ENCODE assay signal across 14 mouse cellular contexts in the genomic region with DNA sequence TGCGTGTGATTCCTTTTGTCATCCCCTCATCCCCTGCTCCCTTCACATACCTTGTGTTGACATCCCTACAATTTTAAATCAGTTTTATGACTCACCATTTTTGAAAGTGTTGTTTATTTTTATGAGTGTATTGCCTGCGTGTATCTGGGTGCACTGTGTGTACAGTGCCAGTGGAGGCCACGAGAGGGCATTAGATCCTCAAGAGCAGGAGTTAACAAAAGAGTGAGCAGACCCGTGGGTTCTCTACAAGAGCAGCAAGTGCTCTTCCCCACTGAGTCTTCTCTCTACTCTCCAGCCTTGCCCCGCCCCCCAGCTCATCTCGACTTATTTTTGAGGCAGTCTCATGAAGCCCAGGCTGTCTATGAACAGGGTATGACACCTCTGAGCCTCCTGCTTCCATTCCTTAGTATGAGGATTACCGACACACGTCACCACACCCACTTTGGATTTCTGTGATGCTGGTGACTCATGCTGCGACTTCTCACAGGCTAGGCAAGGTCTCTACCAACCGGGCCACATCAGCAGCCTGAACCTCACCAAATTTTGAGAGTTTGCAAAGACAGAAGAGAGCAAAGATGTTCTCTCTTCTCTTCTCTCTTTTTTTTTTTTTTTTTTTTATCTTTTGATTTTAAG.
DNase-seq lines count a peak whose midpoint lies in the region; ATAC-seq and TF ChIP-seq lines count a peak whose summit lies in the region.
"Had no signal": no experiment of that assay in that cellular context is flagged by ENCODE, and none has a peak within 500 bp of the region (broad histone marks: within the 10 kb centered on the region; RNA-seq: fewer than 3 reads in every experiment).

No protein-coding gene starts in this region.

- H3K27ac ChIP-seq in heart, postnatal 0 days (ENCODE audit: low read depth), result no peak overlapping the region
- no peak overlapping the region for H3K27ac ChIP-seq in heart, embryonic 11.5 days (ENCODE audit: low read depth, low read length)
- H3K27ac ChIP-seq: liver, embryonic 13.5 days; neural tube, embryonic 13.5 days had no signal

- H3K36me3 ChIP-seq in heart, postnatal 0 days (replicated peaks; ENCODE audit: control insufficient read depth, insufficient read depth, low read length), result peaks cover 49% of the 10 kb centered on the region
- H3K36me3 ChIP-seq in heart, embryonic 11.5 days (ENCODE audit: control insufficient read depth, insufficient read depth, low read length), result peaks cover 16% of the 10 kb centered on the region
- no peaks in the 10 kb centered on the region for H3K36me3 ChIP-seq in G1E (replicated peaks)
- H3K36me3 ChIP-seq: liver, embryonic 13.5 days had no signal

- H3K9ac ChIP-seq in heart, postnatal 0 days (replicated peaks; ENCODE audit: low read depth, low read length), result no peak overlapping the region
- no peak overlapping the region for H3K9ac ChIP-seq in heart, embryonic 11.5 days (ENCODE audit: low read depth, low read length)
- H3K9ac ChIP-seq: liver, embryonic 13.5 days; neural tube, embryonic 13.5 days had no signal

- DNase-seq in heart, postnatal 0 days (ENCODE audit: low spot score), result no peak
- peak; percentile 37 for DNase-seq in lung, postnatal 36 days
- DNase-seq in lung, postnatal 10 days, result no peak
- DNase-seq in G1E (ENCODE audit: low spot score), result no peak
- peak; percentile 4 for DNase-seq in telencephalon, adult 2 months (ENCODE audit: low read depth, low spot score)
- DNase-seq in embryo, embryonic 11 days, result no peak
- DNase-seq in heart, adult 8-10 months (ENCODE audit: low spot score), result no peak
- DNase-seq: cerebellum, adult 9-10 months; liver, embryonic 13.5 days; retina, postnatal 1 day had no signal

- TF ChIP-seq CTCF in heart, postnatal 0 days (IDR thresholded peaks at IDR 0.05; ENCODE audit: low read depth), result 0 out of 2 replicates have a peak, but pooled peaks have one; percentile 8
- TF ChIP-seq CTCF in G1E (IDR thresholded peaks at IDR 0.05; ENCODE audit: low read depth, low read length), result peak; percentile 26; the same call in 1 of the 2 replicates

- H3K27me3 ChIP-seq in heart, postnatal 0 days (ENCODE audit: control insufficient read depth, insufficient read depth, low read length), result no peaks in the 10 kb centered on the region
- H3K27me3 ChIP-seq in heart, embryonic 11.5 days (ENCODE audit: control insufficient read depth, insufficient read depth, low read length), result no peaks in the 10 kb centered on the region
- H3K27me3 ChIP-seq in G1E (ENCODE audit: insufficient read depth, low read length), result peaks cover 13% of the 10 kb centered on the region
- H3K27me3 ChIP-seq: liver, embryonic 13.5 days; neural tube, embryonic 13.5 days had no signal

- WGBS in heart, postnatal 0 days, result 76% methylated on average over 10 of the region's 10 CpGs
- 78% methylated on average over 10 of the region's 10 CpGs for WGBS in heart, embryonic 11.5 days (ENCODE audit: insufficient replicate concordance)

- ATAC-seq in heart, postnatal 0 days (ENCODE audit: insufficient read depth, low read depth), result no peak
- ATAC-seq in heart, embryonic 11.5 days (replicated peaks; ENCODE audit: insufficient number of reproducible peaks, low FRiP score, low TSS enrichment), result no peak
- ATAC-seq in G1E (ENCODE audit: extremely low read depth, insufficient number of reproducible peaks, low FRiP score, poor library complexity, severe bottlenecking), result no peak
- ATAC-seq: forebrain, embryonic 16.5 days; midbrain, embryonic 16.5 days had no signal

- H3K9me3 ChIP-seq in heart, postnatal 0 days (replicated peaks; ENCODE audit: control insufficient read depth, low read length), result no peaks in the 10 kb centered on the region
- no peaks in the 10 kb centered on the region for H3K9me3 ChIP-seq in heart, embryonic 11.5 days (replicated peaks; ENCODE audit: control insufficient read depth, low read length)
- no peaks in the 10 kb centered on the region for H3K9me3 ChIP-seq in G1E (replicated peaks)
- H3K9me3 ChIP-seq: liver, embryonic 13.5 days; neural tube, embryonic 13.5 days had no signal

- no peak for TF ChIP-seq EP300 in heart, postnatal 0 days (IDR thresholded peaks at IDR 0.05; ENCODE audit: low read depth)

- no peak overlapping the region for H3K4me2 ChIP-seq in heart, postnatal 0 days (ENCODE audit: low read depth, low read length)
- no peak overlapping the region for H3K4me2 ChIP-seq in heart, embryonic 11.5 days
- H3K4me2 ChIP-seq: liver, embryonic 13.5 days; neural tube, embryonic 13.5 days had no signal

- no peak overlapping the region for H3K4me3 ChIP-seq in heart, postnatal 0 days (ENCODE audit: low read depth, low read length)
- no peak overlapping the region for H3K4me3 ChIP-seq in heart, embryonic 11.5 days (ENCODE audit: low read depth, low read length)
- H3K4me3 ChIP-seq in G1E (ENCODE audit: low read depth, low read length), result no peak overlapping the region
- H3K4me3 ChIP-seq: liver, embryonic 13.5 days; neural tube, embryonic 13.5 days had no signal

- H3K4me1 ChIP-seq in heart, postnatal 0 days (ENCODE audit: control insufficient read depth, insufficient read depth), result peaks cover 15% of the 10 kb centered on the region
- H3K4me1 ChIP-seq in heart, embryonic 11.5 days (ENCODE audit: control insufficient read depth, insufficient read depth, low read length), result peaks cover 18% of the 10 kb centered on the region
- no peaks in the 10 kb centered on the region for H3K4me1 ChIP-seq in G1E (ENCODE audit: insufficient read depth, low read depth, low read length)
- H3K4me1 ChIP-seq: liver, embryonic 13.5 days; neural tube, embryonic 13.5 days had no signal

Comparison
In these comparisons a context has a peak if more than half of its experiments do, and no peak if none do; other contexts are left out.
1. DNase-seq: peak in lung, postnatal 36 days (single experiment) and telencephalon, adult 2 months (single experiment); none in heart, postnatal 0 days (single experiment), lung, postnatal 10 days (single experiment), G1E (single experiment), embryo, embryonic 11 days (single experiment) and heart, adult 8-10 months (single experiment).